Mouse (Mus musculus) left cerebral cortex, postnatal 14 days (tissue): ENCODE data around the gene Thbs3. TPM values are rescaled to one million over a fixed set of nuclear protein-coding genes. Genes with fewer than 3 reads are reported as not detected.

Experiments used
- microRNA-seq, 2 experiments: library from miRNA; unstranded; fragments of <30 nt; microRNA quantifications; one replicate each; pipeline ENCODE4 v1.2.0; 2022
- total RNA-seq, 2 experiments: library from RNA; stranded (reverse); gene quantifications; 2 replicates each; pipeline ENCODE4 v1.2.3; 2021

The Thbs3 gene
- total RNA-seq, 2 experiments from 2014 or later: 23.5 to 27.0 TPM

Small RNA genes within 50 kb of the gene (microRNA-seq; reads per million reads assigned to microRNA genes)
- gene Mir92b: 4,041 to 5,143 reads per million in 2 experiments

Other genes starting within 250 kb of the Thbs3 start
- 100 to 1,000 TPM; 205 to 214 TPM for gene Rusc1, start 121.9 kb upstream of the Thbs3 start, total RNA-seq
- gene Gm43738, start 114.1 kb upstream of the Thbs3 start, total RNA-seq: not detected
- gene Fdps, start 113.2 kb upstream of the Thbs3 start, total RNA-seq: 100 to 1,000 TPM in 1 of 2 experiments, 10 to 100 TPM in 1; 97.9 to 102 TPM
- gene Pklr, start 79.0 kb upstream of the Thbs3 start, total RNA-seq: not detected
- 10 to 100 TPM; 20.4 to 25.1 TPM for gene Hcn3, start 55.0 kb upstream of the Thbs3 start, total RNA-seq
- 10 to 100 TPM; 46.7 TPM for gene Clk2, start 50.4 kb upstream of the Thbs3 start, total RNA-seq
- gene Scamp3, start 37.7 kb upstream of the Thbs3 start, total RNA-seq: 10 to 100 TPM; 77.0 to 79.2 TPM
- gene Fam189b, start 32.0 kb upstream of the Thbs3 start, total RNA-seq: 10 to 100 TPM; 73.5 to 77.2 TPM
- gene Gba, start 12.3 kb upstream of the Thbs3 start, total RNA-seq: 10 to 100 TPM; 63.4 to 66.7 TPM
- 100 to 1,000 TPM in 1 of 2 experiments, 10 to 100 TPM in 1; 96.9 to 107 TPM for gene Mtx1, start 11.9 kb downstream of the Thbs3 start, total RNA-seq
- 1 to 10 TPM in 1 of 2 experiments, under 1 TPM in 1; 0.42 to 1.0 TPM for gene Muc1, start 13.9 kb downstream of the Thbs3 start, total RNA-seq
- 10 to 100 TPM; 74.5 to 86.3 TPM for gene Krtcap2, start 30.8 kb downstream of the Thbs3 start, total RNA-seq
- 100 to 1,000 TPM; 102 to 105 TPM for gene Trim46, start 31.1 kb downstream of the Thbs3 start, total RNA-seq
- 10 to 100 TPM; 50.8 to 53.0 TPM for gene Dpm3, start 44.2 kb downstream of the Thbs3 start, total RNA-seq
- gene Slc50a1, start 55.4 kb downstream of the Thbs3 start, total RNA-seq: 10 to 100 TPM; 25.7 to 30.5 TPM
- 1 to 10 TPM; 4.0 to 5.9 TPM for gene Efna1, start 66.0 kb downstream of the Thbs3 start, total RNA-seq
- gene Efna3, start 107.8 kb downstream of the Thbs3 start, total RNA-seq: 10 to 100 TPM; 48.5 to 49.6 TPM
- gene Efna4, start 122.8 kb downstream of the Thbs3 start, total RNA-seq: under 1 TPM; 0.29 to 0.61 TPM
- gene Adam15, start 134.8 kb downstream of the Thbs3 start, total RNA-seq: 10 to 100 TPM; 95.0 TPM
- gene Dcst2, start 146.8 kb downstream of the Thbs3 start, total RNA-seq: under 1 TPM; 0.34 to 0.35 TPM
- gene Dcst1, start 150.1 kb downstream of the Thbs3 start, total RNA-seq: under 1 TPM in 1 of 2 experiments, not detected in 1; 0.23 TPM
- gene Zbtb7b, start 179.6 kb downstream of the Thbs3 start, total RNA-seq: 1 to 10 TPM; 8.0 to 9.1 TPM
- gene Lenep, start 187.6 kb downstream of the Thbs3 start, total RNA-seq: 1 to 10 TPM; 1.6 to 4.0 TPM
- 10 to 100 TPM; 30.6 to 31.4 TPM for gene Flad1, start 196.7 kb downstream of the Thbs3 start, total RNA-seq
- gene Cks1b, start 203.2 kb downstream of the Thbs3 start, total RNA-seq: 1 to 10 TPM; 3.5 to 4.0 TPM
- 10 to 100 TPM; 12.6 to 14.5 TPM for gene Shc1, start 203.3 kb downstream of the Thbs3 start, total RNA-seq
- gene Pygo2, start 215.0 kb downstream of the Thbs3 start, total RNA-seq: 10 to 100 TPM; 52.7 to 60.6 TPM
- gene Pbxip1, start 221.5 kb downstream of the Thbs3 start, total RNA-seq: 10 to 100 TPM; 39.5 to 40.3 TPM
- gene Pmvk, start 239.4 kb downstream of the Thbs3 start, total RNA-seq: 10 to 100 TPM; 33.6 to 36.8 TPM